In genomic region chr12:108630741-108631688, GRCm38 (mm10) we compare ENCODE assay signal across 12 mouse cellular contexts.
A peak's percentile ranks its signal among the peaks of the same experiment; 100 is the strongest.
DNase-seq lines count a peak whose midpoint lies in the region; ATAC-seq and TF ChIP-seq lines count a peak whose summit lies in the region.
"Had no signal": no experiment of that assay in that cellular context is flagged by ENCODE, and none has a peak within 500 bp of the region (broad histone marks: within the 10 kb centered on the region; RNA-seq: fewer than 3 reads in every experiment).

No protein-coding gene starts in this region.

- TF ChIP-seq POLR2A in MEL (IDR thresholded peaks at IDR 0.05; ENCODE audit: control insufficient read depth in 1 of 2, insufficient read depth in 1 of 2, low read depth in 1 of 2, low read length in 2 of 2, poor library complexity in 1 of 2): no peak

- no peak overlapping the region for H3K4me3 ChIP-seq in MEL (ENCODE audit: control insufficient read depth in 1 of 2, insufficient read depth in 1 of 2, low read depth in 2 of 2, low read length in 2 of 2)
- H3K4me3 ChIP-seq in liver, embryonic 12.5 days: no peak overlapping the region
- H3K4me3 ChIP-seq: embryonic facial prominence, embryonic 13.5 days; midbrain, embryonic 10.5 days had no signal

- TF ChIP-seq CTCF in MEL (IDR thresholded peaks at IDR 0.05 in 2 of 3, conservative IDR thresholded peaks at IDR 0.05 in 1 of 3; ENCODE audit: control insufficient read depth in 1 of 3, insufficient read depth in 1 of 3, low read depth in 2 of 3, low read length in 3 of 3, poor library complexity in 1 of 3, severe bottlenecking in 1 of 3): no peak

- H3K27me3 ChIP-seq in MEL (ENCODE audit: control insufficient read depth in 1 of 2, insufficient read depth in 2 of 2, low read length in 2 of 2): no peaks in the 10 kb centered on the region
- no peaks in the 10 kb centered on the region for H3K27me3 ChIP-seq in liver, embryonic 12.5 days (replicated peaks)
- H3K27me3 ChIP-seq: embryonic facial prominence, embryonic 13.5 days; Patski had no signal

- ATAC-seq in liver, embryonic 12.5 days: peak; percentile 43
- ATAC-seq: hindbrain, embryonic 16.5 days; Patski had no signal

- peak; percentile 79 for DNase-seq in A20 (ENCODE audit: low read depth, low spot score)
- peak; percentile 7 for DNase-seq in MEL (ENCODE audit: low read depth, low spot score)
- peak; percentile 56 to 59 for DNase-seq in natural killer cell, adult 2 months (ENCODE audit: low spot score in 2 of 2)
- DNase-seq in left cerebral cortex, postnatal 4 days: no peak
- DNase-seq in right cerebral cortex, adult 2 months (ENCODE audit: low spot score in 2 of 2): no peak
- no peak for DNase-seq in ovary, postnatal 10 days (ENCODE audit: low spot score)
- no peak for DNase-seq in ovary, adult 18-20 months (ENCODE audit: low spot score)

- no peak overlapping the region for H3K4me2 ChIP-seq in liver, embryonic 12.5 days
- H3K4me2 ChIP-seq: embryonic facial prominence, embryonic 13.5 days had no signal

- intact Hi-C loops in left cerebral cortex, postnatal 4 days (cut with DNase I): no loop called here

- H3K36me3 ChIP-seq in MEL (ENCODE audit: control insufficient read depth in 1 of 2, insufficient read depth in 2 of 2, low read length in 2 of 2): no peaks in the 10 kb centered on the region
- H3K36me3 ChIP-seq in liver, embryonic 12.5 days: no peaks in the 10 kb centered on the region

- no peaks in the 10 kb centered on the region for H3K4me1 ChIP-seq in MEL (ENCODE audit: control insufficient read depth in 1 of 2, insufficient read depth in 2 of 2, low read length in 2 of 2)
- H3K4me1 ChIP-seq in liver, embryonic 12.5 days: peaks cover 76% of the 10 kb centered on the region
- H3K4me1 ChIP-seq: embryonic facial prominence, embryonic 13.5 days had no signal

- WGBS in liver, embryonic 12.5 days (ENCODE audit: insufficient replicate concordance): 52% methylated on average over 6 of the region's 6 CpGs

- no peak for TF ChIP-seq RAD21 in MEL (IDR thresholded peaks at IDR 0.05; ENCODE audit: low read depth, low read length)

- no peaks in the 10 kb centered on the region for H3K9me3 ChIP-seq in MEL (replicated peaks; ENCODE audit: insufficient read depth, low read length)
- no peaks in the 10 kb centered on the region for H3K9me3 ChIP-seq in liver, embryonic 12.5 days (replicated peaks)
- H3K9me3 ChIP-seq: embryonic facial prominence, embryonic 13.5 days; midbrain, embryonic 10.5 days had no signal

- no peak overlapping the region for H3K27ac ChIP-seq in MEL (ENCODE audit: control insufficient read depth, low read depth, low read length)
- peak overlapping the region; percentile 25; the same call in 1 of the 2 replicates for H3K27ac ChIP-seq in liver, embryonic 12.5 days
- H3K27ac ChIP-seq: embryonic facial prominence, embryonic 13.5 days; midbrain, embryonic 10.5 days had no signal

- no peak for TF ChIP-seq EP300 in MEL (IDR thresholded peaks at IDR 0.05; ENCODE audit: low read depth in 1 of 2, low read length in 2 of 2)

- H3K79me2 ChIP-seq in MEL (ENCODE audit: control insufficient read depth, insufficient read depth, low read length, poor library complexity): no peaks in the 10 kb centered on the region

- H3K9ac ChIP-seq in MEL (ENCODE audit: control insufficient read depth, low read depth, low read length, poor library complexity, severe bottlenecking): no peak overlapping the region
- H3K9ac ChIP-seq in liver, embryonic 12.5 days: no peak overlapping the region
- H3K9ac ChIP-seq: embryonic facial prominence, embryonic 13.5 days had no signal

TF ChIP-seq in MEL, 35 proteins besides CTCF, POLR2A, EP300 and RAD21:
- TF ChIP-seq ZC3H11A (IDR thresholded peaks at IDR 0.05; ENCODE audit: low read depth, low read length): no peak
- no peak for TF ChIP-seq ZMIZ1 (IDR thresholded peaks at IDR 0.05; ENCODE audit: low read depth, low read length)
- no peak for TF ChIP-seq MEF2A (IDR thresholded peaks at IDR 0.05; ENCODE audit: extremely low read depth, insufficient replicate concordance, low read depth, low read length, poor library complexity, severe bottlenecking)
- no peak for TF ChIP-seq TAL1 (IDR thresholded peaks at IDR 0.05; ENCODE audit: low read length)

Comparison
In these comparisons a context has a peak if more than half of its experiments do, and no peak if none do; other contexts are left out.
1. DNase-seq: peak in A20 (single experiment), MEL (single experiment) and natural killer cell, adult 2 months (2 of 2); none in left cerebral cortex, postnatal 4 days (single experiment), right cerebral cortex, adult 2 months (0 of 2), ovary, postnatal 10 days (single experiment) and ovary, adult 18-20 months (single experiment).